Mouse (Mus musculus) kidney, adult 8-10 months (tissue): Measurements from ENCODE around the gene Hist1h2ab.
"Not testable (repeated sequence)": the region's sequence is repeated elsewhere in the genome, so short reads cannot be mapped to it uniquely, and the experiment has no call there.

ENCODE experiments used
- DNase-seq, 2 experiments: peaks; one replicate each; pipeline ENCODE4 v3.0.0; 2022

The Hist1h2ab gene

DNA sequence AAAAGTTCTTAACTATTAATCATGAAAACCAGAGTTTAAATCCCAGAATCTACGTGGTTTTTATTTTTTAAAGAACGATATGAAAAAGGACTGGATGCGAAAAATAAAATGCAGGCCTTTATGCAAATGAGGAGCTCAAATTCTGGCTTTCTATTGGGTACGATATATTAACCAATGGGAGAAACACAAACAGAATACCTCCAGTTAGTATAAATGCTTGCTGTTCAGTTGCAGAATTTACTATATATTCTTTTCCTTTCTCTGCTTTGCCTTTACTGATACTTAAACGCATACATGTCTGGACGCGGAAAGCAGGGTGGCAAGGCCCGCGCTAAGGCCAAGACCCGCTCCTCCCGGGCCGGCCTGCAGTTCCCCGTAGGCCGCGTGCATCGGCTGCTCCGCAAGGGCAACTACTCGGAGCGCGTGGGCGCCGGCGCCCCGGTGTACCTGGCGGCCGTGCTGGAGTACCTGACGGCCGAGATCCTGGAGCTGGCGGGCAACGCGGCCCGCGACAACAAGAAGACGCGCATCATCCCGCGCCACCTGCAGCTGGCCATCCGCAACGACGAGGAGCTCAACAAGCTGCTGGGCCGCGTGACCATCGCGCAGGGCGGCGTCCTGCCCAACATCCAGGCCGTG, at the start of gene Hist1h2ab:
TSS of gene Hist1h2ab (plus strand) at position 288 of the 639 bp plus-strand sequence.
- DNase-seq: peak in 1 of 2 experiments; percentile 32

DNA sequence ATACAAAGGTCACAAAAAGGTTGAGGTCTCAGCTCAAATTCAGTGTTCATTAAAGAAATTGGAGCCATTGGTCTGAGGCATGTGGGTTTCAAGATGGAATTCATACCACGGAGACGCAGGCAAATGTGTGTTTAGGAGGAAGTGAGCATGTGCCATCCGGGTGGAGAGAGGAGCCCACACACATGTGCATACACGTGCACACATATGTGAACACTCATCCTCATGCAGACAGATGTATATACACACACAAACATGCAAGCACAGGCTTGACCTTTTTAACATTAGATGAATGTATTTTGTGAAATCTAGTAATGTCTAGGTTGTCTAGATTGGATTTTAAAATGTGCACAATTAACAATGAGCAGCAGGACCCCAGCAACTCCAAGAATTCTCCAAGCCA, 48.7 kb upstream of the Hist1h2ab start:
- DNase-seq: no peak

DNA sequence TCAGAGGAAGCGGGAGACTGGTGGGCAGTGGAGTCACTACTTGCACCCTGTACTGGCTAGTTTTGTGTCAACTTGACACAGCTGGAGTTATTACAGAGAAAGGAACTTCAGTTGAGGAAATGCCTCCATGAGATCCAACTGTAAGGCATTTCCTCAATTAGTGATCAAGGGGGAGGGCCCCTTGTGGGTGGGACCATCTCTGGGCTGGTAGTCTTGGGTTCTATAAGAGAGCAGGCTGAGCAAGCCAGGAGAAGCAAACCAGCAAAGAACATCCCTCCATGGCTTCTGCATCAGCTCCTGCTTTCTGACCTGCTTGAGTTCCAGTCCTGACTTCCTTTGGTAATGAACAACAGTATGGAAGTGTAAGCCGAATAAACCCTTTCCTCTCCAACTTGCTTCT, 48.1 kb upstream of the Hist1h2ab start:
- DNase-seq: not testable (repeated sequence)

DNA sequence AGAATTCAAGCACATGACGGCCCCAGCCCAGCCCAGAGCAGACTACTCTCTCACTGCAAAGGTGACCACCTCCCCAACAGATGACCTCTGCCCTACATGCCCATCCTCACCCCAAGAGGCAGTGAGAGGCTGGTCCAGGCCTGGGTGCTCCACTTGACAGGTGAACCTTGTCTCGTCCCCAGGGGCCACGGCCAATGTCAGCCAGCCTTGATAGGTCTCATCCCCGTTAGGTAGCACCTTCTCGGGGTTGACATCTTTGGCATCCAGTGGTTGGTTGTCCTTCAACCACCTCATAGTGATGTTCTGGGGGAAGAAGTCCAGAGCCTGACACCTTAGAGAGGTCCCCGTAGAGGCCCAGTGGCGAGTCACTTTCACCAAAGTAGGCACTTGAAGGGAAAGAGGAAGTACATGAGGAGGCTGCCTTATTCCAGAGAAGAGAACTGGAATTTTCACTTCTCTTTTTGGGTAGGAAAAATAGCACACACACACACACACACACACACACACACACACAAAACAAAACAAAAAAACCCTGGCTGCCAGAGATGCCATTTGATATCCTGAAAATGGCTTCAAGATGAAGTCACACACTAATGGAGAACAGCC, 45.1 kb upstream of the Hist1h2ab start:
- DNase-seq: peak in 1 of 2 experiments; percentile 0

DNA sequence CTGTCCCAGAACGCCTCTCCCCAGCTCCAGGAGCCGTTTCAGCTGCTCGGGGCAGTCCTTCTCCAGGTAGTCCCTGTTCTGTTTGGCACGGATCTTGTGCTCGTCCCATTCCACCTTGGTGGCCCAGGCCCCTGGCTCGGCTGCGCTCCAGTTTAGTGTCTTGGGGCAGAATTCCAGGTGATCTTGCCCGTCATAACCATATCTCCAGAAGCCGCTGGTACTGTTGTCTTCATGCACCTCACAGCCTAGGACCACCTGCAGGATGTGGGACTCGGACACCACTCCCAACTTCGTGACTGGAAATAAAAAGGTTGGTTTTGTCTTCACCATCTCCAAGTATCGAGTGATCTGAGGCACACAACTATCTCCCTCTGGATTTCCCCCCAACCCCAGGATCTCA, 44.2 kb upstream of the Hist1h2ab start:
- DNase-seq: peak in 1 of 2 experiments; percentile 0

DNA sequence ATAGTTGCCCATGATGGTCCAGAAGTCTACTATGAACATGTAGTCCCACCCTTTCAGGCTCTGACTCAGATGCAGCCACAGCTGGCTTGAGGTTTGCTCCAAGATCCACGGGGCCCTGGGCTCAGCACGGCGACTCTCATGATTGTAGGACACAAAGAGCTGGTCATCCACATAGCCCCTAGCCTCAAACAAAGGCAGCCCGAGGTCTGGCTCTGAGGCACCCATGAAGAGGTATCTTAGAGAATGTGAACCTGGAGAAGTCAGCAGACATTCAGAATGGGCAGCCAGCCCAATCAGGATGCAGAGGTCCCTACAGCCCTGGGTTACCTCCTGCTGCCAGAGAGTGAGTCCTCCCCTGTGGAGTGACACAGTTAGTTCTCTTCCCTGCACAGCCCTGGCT, 42.9 kb upstream of the Hist1h2ab start:
- DNase-seq: peak in 1 of 2 experiments; percentile 1

DNA sequence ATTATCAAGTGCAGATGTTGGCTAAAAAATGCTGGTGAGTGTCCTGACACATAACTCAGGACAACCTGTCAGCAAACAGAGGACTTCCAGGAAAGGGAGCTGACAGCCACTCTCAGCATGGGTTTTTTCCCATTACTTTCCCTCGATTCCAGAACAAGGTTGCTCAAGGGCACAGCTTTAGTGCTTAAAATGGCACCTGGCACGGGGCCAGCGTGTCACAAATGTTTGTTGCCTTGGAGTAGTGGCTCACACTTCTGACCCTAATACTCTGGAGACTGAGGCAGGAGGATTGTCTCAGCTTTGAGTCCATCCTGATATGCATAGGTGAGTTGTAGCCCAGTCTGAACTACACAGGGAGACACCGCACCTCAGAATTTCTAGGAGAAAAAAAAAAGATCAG, 42.3 kb upstream of the Hist1h2ab start:
- DNase-seq: peak in 1 of 2 experiments; percentile 0

DNA sequence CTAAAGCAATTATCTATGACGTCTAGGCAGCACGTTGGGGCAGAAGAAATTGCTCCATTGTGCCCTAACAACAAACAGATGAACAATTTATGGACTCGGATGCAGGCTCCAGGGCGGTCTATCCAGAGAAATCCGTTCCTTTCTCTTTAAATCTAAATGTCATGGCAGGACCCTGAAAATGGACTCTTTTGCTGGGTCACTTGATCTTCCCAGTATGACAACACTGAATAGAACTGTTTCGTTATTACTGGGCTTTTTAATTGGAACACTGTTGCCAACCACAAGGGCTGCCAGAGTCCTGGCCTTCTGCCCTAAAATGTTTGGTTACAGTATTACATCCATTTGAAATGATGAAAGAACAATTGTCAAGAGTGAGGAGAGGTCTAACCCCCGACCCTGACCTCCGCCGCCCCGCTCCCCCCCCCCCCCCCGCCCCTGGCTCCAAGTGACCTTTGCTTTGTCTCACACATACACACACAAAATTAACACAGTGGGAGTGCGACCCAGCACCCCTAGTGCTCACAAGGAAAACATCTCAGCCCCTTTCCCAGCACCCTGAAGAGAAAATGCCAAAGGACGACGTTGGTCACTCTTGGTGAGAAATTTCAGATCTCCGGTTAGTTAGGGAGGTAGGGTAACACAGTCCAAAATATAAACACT, 41.1 kb upstream of the Hist1h2ab start:
- DNase-seq: peak in 1 of 2 experiments; percentile 12

DNA sequence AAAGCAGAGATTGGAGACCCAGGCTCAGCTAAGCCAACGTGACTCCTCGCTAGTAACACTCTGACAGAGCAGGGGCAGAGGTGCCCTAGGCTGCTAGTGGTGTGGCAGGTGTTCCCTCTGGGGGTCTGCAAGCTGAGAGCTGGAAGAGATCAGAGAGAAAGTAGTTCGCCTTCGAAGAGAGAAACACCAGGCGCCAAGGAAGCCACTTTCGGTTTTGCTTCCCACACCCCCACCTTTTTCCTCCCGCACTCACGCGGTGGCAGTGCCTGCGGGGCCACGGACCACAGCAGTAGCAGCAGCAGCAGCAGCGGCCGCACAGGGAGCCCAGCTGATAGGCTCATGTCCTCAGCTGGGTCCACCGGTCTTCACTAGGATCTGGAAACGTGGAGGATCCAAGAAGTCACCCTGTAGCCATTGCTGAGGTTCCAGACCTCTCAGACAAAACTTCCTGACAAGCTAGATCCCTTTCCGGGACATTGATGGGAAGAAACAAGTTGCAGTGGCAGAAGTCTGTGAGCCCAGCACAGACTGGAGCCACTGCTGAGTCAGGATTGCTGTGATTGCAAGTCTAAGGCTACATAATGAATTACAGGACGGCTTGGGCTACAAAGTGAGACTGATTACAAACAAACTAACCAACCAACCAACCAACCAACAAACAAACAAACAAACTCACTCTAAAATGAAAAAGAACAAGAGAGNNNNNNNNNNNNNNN, 40.4 kb upstream of the Hist1h2ab start, which contains the start of gene Hfe:
TSS of gene Hfe (minus strand) at position 481 of the 716 bp plus-strand sequence.
- DNase-seq: peak in 1 of 2 experiments; percentile 52

DNA sequence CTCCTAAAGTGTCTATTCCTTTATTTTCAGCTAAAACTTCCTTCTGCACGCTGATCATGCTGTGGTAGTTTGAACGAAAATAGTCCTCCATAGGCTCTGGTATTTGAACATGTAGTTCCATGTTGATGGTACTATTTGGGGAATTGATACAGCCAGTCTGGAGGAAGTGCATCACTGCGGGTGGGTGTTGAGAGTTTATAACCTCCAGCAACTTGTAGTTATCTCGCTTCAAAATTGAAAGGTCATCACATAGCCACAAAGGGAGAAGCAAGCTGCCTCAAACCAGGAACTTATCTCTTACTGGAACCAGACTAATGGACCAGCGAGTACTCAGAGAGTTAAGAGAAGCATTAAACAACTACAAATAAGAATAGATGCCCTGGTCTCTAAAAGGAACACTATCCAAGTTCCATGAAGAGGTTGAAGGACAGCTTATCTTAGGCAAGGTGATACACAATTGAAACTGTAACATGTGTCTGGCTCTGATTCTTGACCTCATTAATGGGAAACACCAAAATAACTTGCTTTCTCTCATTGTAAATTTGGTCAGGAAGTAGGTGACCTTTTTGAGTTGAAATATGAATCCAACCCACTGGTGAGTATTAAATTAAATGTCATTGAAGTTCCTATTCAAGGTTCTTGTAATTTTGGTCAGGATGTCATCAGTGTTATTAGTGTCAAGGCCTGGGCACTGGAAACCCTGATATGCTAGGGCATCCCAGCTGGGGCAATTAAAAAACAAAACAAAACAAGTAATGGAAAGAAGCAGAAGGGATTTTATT, 34.5 kb upstream of the Hist1h2ab start:
- DNase-seq: peak in 1 of 2 experiments; percentile 0

DNA sequence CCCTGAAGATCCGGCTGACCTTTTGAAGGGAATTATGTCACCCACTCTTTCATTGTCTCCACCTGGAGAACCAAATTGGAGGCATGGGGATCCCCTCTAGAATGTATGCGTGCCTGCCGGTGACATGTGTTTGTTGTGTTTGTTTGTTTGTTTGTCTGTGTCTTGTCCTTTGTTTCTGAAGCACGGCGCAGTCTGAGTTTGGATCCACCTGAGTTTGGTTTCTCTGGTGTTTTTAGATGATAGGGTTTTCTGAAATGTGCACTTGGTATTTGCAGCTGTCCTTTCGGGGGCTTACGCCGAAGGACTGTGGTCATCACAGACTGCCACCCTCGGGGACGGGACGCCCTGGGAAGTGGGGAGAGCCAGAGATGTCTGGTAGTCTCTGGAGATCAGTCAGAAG, 33.8 kb upstream of the Hist1h2ab start:
- no peak for DNase-seq

DNA sequence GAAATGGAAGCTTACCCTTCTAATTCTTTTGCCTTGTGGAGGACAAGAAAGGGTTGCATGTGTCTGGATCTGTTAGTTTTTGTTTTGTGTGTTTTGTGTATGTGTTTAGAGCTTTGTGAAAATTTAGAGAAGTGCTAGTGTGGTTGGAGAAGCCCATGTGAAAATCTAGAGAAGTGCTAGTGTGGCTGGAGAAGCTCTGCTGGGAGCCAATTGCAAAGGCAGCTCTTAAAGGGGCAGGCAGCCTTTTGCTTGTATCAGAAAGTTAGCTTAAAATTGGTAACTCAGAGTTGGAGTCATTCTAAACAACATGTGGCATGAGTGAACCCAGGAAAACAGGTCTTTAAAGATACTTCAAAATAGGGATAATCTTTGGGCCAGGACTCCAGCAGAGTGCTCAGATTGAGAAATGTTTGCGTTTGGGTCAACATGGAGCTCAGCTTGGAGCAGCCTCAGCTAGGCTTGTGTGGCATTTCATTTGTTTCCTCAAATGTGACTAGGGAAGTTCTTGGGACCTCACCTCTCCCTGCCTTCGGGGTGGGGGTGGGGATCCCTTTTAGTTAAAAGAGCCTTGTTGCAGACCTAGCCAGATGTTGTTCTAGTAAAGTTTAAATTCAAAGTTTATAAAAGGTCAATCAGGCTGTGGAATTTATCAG, 33.2 kb upstream of the Hist1h2ab start:
- not testable (repeated sequence) for DNase-seq

DNA sequence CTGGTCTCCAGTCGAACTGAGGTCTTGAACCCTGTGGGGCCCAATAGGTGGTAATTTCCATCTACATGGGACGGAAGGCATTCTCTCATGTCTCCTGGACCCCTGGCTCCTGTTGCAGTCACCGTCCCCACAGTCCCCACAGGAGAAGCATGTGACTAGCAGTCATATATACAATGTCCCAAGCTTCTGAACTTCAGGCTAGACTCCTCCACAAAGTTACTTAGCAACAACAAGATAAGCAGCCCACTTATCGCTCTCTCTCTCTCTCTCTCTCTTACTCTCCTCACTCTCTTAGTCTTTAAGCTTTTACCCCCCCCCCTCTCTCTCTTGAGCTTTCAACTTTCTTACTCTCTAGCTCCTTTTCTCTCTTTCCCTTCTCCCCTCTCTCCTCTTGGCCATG, 26.7 kb upstream of the Hist1h2ab start:
- no peak for DNase-seq

DNA sequence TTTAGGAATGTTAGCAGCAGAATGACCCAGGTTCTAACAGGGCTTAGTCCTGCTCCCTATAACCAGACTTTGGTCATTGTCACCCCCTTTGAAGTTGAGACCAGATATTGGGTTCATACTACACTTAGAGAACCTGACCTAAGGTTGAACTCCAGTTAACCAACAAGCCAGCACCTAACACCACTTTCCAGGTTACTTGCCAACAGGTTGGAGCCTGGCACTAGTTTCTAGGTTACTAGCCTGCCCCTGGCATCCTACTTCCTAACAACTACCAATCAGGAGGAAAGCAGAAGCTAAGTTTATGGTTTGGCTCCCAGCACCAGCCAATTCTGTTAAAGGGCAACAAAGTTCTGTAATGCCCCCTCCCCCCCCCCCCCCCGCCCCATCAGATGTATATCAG, 25.7 kb upstream of the Hist1h2ab start:
- DNase-seq: no peak

DNA sequence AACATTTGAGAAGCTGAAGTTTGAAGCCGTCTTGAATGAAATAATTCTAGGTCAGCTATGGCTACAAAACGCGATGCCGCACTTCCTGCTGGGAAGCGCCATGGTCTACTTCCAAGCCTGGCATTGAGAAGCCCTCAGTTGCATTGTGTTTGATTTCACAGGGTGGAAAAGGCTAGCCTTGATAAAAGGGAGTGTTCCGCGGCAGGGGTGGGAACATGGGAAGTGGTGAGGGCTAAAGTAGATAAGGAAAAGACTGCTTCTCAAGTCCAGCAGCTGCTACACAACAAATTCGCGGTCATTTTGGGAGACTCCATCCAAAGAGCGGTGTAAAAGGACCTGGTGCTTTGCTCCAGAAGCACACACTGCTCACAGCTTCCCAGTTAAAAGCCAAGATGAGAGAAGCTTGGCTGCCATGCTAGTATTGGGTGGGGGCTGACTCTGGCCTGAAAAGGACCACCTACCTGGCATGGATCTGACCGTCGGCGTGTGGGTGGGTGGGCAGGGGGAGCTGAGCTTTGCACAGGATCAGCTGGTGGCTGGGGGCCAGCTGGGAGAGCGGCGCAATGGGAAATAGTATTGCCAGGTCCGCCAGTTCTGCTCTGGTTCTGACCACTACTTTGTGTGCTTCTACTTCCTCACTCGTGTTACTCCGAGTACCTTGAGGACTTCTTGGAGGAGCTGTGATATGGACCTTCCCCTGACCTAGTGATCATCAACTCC, 22.3 kb upstream of the Hist1h2ab start:
- no peak for DNase-seq

DNA sequence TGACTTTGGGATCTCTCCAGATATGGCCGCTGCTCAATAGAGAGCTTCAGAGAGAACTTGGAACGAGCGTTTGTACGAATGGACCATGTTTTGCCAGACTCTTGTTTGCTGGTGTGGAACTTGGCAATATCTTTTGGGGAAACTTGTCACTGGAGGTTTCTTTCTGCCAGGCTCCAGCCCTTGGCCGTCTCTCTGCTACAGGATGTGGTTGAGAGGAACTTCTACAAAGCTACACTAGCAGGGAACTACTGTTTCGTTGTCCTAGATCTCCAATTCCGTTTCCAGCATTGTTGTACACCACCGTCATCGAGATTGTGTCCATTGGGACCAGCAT, 21.8 kb upstream of the Hist1h2ab start:
- no peak for DNase-seq

DNA sequence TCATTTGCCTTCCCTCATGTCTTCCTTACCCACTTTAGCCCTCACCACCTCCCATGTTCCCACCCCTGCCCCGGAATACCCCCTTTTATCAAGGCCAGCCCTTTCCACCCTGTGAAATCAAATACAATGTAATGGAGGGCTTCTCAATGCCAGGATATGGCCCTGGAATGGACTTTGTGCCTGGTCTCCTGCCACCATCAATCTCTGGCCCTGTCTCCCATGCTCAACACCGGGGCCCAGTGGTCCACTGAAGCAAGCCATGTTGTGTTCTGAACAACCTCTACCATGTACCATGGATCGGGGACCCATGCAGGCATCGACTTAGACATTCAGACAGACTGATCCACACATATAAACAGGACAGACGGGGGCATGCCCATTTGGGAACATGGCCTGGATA, 21.2 kb upstream of the Hist1h2ab start:
- no peak for DNase-seq

DNA sequence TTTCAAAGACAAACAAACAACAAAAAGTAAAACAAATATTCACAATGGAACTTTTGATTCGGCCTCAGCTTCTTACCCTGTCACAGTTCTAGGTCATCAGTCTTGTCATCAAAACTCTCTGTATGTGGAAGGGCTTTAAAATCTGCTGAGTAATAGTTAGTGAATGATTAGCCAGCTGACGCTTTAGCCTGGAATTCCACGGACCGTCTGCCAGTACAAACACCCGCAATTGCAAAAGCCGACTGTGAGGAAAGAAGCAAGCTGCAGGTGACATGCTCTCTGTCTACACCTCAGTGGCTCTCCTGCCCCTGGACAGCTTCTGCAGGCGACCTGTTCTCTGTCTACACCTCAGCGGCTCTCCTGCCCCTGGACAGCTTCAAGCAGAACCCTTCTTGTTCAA, 20.4 kb upstream of the Hist1h2ab start:
- peak; percentile 73 to 90 for DNase-seq

DNA sequence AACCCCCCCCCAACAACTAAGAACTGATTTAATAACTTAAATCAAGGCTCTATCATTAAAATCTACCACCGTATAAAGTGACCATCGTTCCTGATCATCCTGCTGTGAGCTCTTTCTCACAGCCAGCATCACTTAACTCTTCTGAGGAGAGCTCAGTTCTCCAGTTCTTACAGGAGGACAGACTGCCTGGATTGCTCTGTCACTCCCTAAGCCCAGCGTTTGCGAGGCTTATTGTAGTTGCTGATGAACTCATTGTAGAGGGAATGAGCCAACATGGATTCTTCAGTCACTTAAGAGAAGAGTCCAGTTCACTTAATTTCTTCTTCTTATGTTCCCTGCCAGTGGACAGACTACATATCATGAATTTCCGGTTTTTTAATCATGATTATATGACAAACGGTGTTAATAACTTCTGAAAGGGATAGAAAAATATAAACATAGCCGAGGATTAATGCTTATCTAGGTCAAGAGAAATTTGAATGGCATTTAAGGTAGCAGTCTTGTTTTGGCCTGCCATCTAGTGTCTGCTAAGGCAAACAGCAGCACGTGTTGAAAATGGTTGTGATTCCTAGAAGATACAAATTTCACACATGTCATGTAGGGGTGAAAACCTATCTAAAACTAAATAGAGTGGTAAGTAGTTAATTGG, 18.6 kb upstream of the Hist1h2ab start:
- DNase-seq: peak in 1 of 2 experiments; percentile 41

DNA sequence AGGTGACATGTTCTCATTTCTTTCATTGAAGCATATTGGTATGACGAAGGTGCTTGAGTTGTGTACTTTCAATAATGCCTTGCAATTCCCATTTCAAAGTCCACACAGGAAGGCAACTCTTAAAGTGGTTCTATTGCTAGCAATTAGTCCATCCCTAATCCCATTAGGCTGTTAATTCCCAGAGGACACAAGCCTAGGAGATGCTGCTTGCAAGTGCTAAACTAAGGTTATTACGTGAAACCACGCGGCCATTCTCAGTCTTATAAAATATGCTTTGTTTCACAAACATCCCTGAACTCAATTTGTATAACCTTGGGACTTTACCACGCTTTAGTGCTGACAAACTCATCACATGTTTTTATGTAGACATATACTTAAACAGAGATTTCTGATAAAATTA, 13.8 kb upstream of the Hist1h2ab start:
- DNase-seq: no peak

DNA sequence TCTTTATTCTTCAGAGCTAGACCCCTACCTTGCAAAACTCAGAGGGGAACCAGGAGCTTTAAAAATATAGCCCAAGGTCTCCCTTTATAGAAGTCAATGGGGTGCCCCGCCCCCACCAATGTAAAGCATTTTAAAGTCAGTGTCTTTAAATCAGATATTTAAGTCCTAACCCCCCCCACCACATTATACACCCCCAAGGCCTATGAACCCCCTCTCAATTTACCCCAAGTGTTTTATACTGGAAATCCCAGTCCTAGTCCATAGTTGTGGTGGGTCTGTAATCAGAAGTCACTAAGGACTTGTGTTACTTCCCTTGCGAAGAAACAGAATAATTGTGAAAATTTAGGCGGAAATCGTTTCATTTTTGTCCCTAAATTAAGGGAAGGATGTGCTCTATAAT, 12.9 kb upstream of the Hist1h2ab start:
- no peak for DNase-seq
